In genomic region chr10:7725751-7726500, GRCm38 (mm10) we compare ENCODE assay signal across 7 mouse cellular contexts. TPM values are rescaled to one million over a fixed set of nuclear protein-coding genes. Genes with fewer than 3 reads are reported as not detected.
DNase-seq lines count a peak whose midpoint lies in the region; ATAC-seq lines count a peak whose summit lies in the region.

TSS of gene Katna1 (plus strand) at chr10:7726000.

- peak; percentile 95 for ATAC-seq in embryonic facial prominence, embryonic 11.5 days (replicated peaks; ENCODE audit: insufficient number of reproducible peaks, low FRiP score, low TSS enrichment, low read depth)
- ATAC-seq in granulocyte monocyte progenitor cell, adult 5-6 weeks (replicated peaks; ENCODE audit: poor library complexity, severe bottlenecking): peak; percentile 97
- peak; percentile 99 for ATAC-seq in midbrain, embryonic 13.5 days

- H3K4me2 ChIP-seq in embryonic facial prominence, embryonic 11.5 days (ENCODE audit: low read depth, low read length): peak within 1 kb of the TSS; percentile 67
- peak within 1 kb of the TSS; percentile 89 for H3K4me2 ChIP-seq in midbrain, embryonic 13.5 days (replicated peaks)

- peak within 1 kb of the TSS; percentile 65 for H3K9ac ChIP-seq in embryonic facial prominence, embryonic 11.5 days (replicated peaks; ENCODE audit: low read length)
- peak within 1 kb of the TSS; percentile 73 for H3K9ac ChIP-seq in midbrain, embryonic 13.5 days (replicated peaks)

- no peak within 1 kb of the TSS for H3K27ac ChIP-seq in embryonic facial prominence, embryonic 11.5 days (replicated peaks; ENCODE audit: low read depth, low read length)
- peak within 1 kb of the TSS; percentile 91 for H3K27ac ChIP-seq in limb, embryonic 10.5 days
- H3K27ac ChIP-seq in midbrain, embryonic 13.5 days: peak within 1 kb of the TSS; percentile 46; the same call in 1 of the 2 replicates

- no peaks in the 10 kb centered on the region for H3K27me3 ChIP-seq in embryonic facial prominence, embryonic 11.5 days (ENCODE audit: control insufficient read depth, insufficient read depth, low read length)
- H3K27me3 ChIP-seq in limb, embryonic 10.5 days (ENCODE audit: low read depth, poor library complexity, severe bottlenecking): no peaks in the 10 kb centered on the region
- no peaks in the 10 kb centered on the region for H3K27me3 ChIP-seq in midbrain, embryonic 13.5 days

- H3K4me3 ChIP-seq in embryonic facial prominence, embryonic 11.5 days (ENCODE audit: low read depth, low read length): peak within 1 kb of the TSS; percentile 57
- H3K4me3 ChIP-seq in limb, embryonic 10.5 days: peak within 1 kb of the TSS; percentile 93
- H3K4me3 ChIP-seq in midbrain, embryonic 13.5 days (replicated peaks): peak within 1 kb of the TSS; percentile 64

- no peaks in the 10 kb centered on the region for H3K9me3 ChIP-seq in embryonic facial prominence, embryonic 11.5 days (replicated peaks; ENCODE audit: control insufficient read depth, low read length)
- H3K9me3 ChIP-seq in limb, embryonic 10.5 days (replicated peaks): no peaks in the 10 kb centered on the region
- H3K9me3 ChIP-seq in midbrain, embryonic 13.5 days: no peaks in the 10 kb centered on the region

- H3K36me3 ChIP-seq in embryonic facial prominence, embryonic 11.5 days (replicated peaks; ENCODE audit: control insufficient read depth, insufficient read depth, low read depth, low read length): no peaks in the 10 kb centered on the region
- H3K36me3 ChIP-seq in limb, embryonic 10.5 days: no peaks in the 10 kb centered on the region
- H3K36me3 ChIP-seq in midbrain, embryonic 13.5 days: no peaks in the 10 kb centered on the region

- H3K4me1 ChIP-seq in embryonic facial prominence, embryonic 11.5 days (ENCODE audit: control insufficient read depth, insufficient read depth, low read length): no peaks in the 10 kb centered on the region
- H3K4me1 ChIP-seq in limb, embryonic 10.5 days: peaks cover 13% of the 10 kb centered on the region
- H3K4me1 ChIP-seq in midbrain, embryonic 13.5 days (replicated peaks): peaks cover 25% of the 10 kb centered on the region

- 0% methylated on average over 49 of the region's 49 CpGs for WGBS in embryonic facial prominence, embryonic 11.5 days
- under 1% methylated on average over 49 of the region's 49 CpGs for WGBS in limb, embryonic 10.5 days
- under 1% methylated on average over 49 of the region's 49 CpGs for WGBS in midbrain, embryonic 13.5 days

- DNase-seq in adrenal gland, postnatal 14 days: peak; percentile 98
- peak; percentile 97 for DNase-seq in embryonic facial prominence, embryonic 11.5 days (ENCODE audit: low spot score)
- DNase-seq in kidney, adult 11 months: peak; percentile 92
- DNase-seq in limb, embryonic 10.5 days (ENCODE audit: low spot score): peak; percentile 97
- DNase-seq in spleen, adult 12 weeks (ENCODE audit: low spot score): peak; percentile 97

RNA-seq across cellular contexts. Expression of gene Katna1, which starts in this region (rescaled TPM):
- 33.8 and 35.4 TPM in 2 replicates for total RNA-seq in adrenal gland, postnatal 14 days (2021)
- 82.6 and 83.5 TPM in 2 replicates for polyA plus RNA-seq in embryonic facial prominence, embryonic 11.5 days (2014; fragmentation: Nextera tagmentation; extraction: Ambion mirVana)
- 41.3 and 42.5 TPM in 2 replicates for total RNA-seq in granulocyte monocyte progenitor cell, adult 5-6 weeks (2014; fragmentation: Nextera tagmentation)
- total RNA-seq in granulocyte monocyte progenitor cell, adult 5-6 weeks (2017): 59.1 and 61.3 TPM in 2 replicates
- polyA plus RNA-seq in limb, embryonic 10.5 days (2016; fragmentation: Nextera tagmentation; extraction: Ambion mirVana): 70.2 and 71.5 TPM in 2 replicates
- polyA plus RNA-seq in midbrain, embryonic 13.5 days (2015; fragmentation: Nextera tagmentation; extraction: Ambion mirVana): 40.2 and 40.3 TPM in 2 replicates
